Mouse (Mus musculus): Measurements from ENCODE around the gene Scfd2.

DNA sequence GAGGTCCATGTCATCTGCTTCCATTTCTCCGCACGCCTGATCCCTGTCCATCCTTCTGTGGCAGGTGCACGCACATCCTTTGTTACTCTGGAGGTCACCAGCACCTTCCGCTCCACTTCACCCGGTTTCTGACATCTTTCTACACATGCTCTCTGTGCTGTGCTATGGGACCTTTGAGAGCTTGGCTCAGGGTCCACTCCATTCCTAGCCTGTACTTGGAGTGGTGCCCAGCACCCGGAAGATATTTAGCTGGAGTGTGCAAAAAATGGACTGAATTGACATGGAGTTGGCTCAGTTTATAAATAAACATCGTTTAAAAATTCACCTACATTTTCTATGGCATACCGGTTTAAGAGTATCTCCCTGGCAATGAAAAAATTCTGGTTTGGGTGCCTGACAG is 250.1 kb downstream of the Scfd2 start:
- no peak for TF ChIP-seq CTCF (IDR thresholded peaks at IDR 0.05; ENCODE audit: low read depth)
- no peak for TF ChIP-seq EP300 (IDR thresholded peaks at IDR 0.05; ENCODE audit: low read depth)
